Mouse (Mus musculus) midbrain, embryonic 13.5 days (tissue): ENCODE results near the gene Myzap. TPM values are rescaled to one million over a fixed set of nuclear protein-coding genes. Genes with fewer than 3 reads are reported as not detected.
"Not testable (repeated sequence)": the region's sequence is repeated elsewhere in the genome, so short reads cannot be mapped to it uniquely, and the experiment has no call there.

Source experiments
- ATAC-seq: fragments of 200-750 bp; cut with Nextera tagmentation; 2 replicates; pipeline ENCODE4 v1.8.0; 2017; ENCODE audit warnings: mild to moderate bottlenecking, moderate TSS enrichment, moderate library complexity
- H3K27ac ChIP-seq: fragments of 300-500 bp; sonication (generic); 2 replicates; pipeline ENCODE4 v1.5.1; 2015; ENCODE audit warnings: inconsistent platforms, mild to moderate bottlenecking, moderate library complexity
- H3K27me3 ChIP-seq: fragments of 300-500 bp; sonication (generic); 2 replicates; pipeline ENCODE4 v1.6.1; 2015; ENCODE audit warnings: mild to moderate bottlenecking, inconsistent platforms
- H3K36me3 ChIP-seq: fragments of 300-500 bp; sonication (generic); 2 replicates; pipeline ENCODE4 v1.6.1; 2015; ENCODE audit warnings: mild to moderate bottlenecking, inconsistent platforms
- H3K4me1 ChIP-seq: fragments of 300-500 bp; sonication (generic); replicated peaks from 2 replicates; pipeline ENCODE4 v1.6.1; 2015; ENCODE audit warnings: inconsistent platforms
- H3K4me2 ChIP-seq: fragments of 300-500 bp; sonication (generic); replicated peaks from 2 replicates; pipeline ENCODE4 v1.6.1; 2015; ENCODE audit warnings: moderate library complexity, mild to moderate bottlenecking, inconsistent platforms
- H3K4me3 ChIP-seq: fragments of 300-500 bp; sonication (generic); replicated peaks from 2 replicates; pipeline ENCODE4 v1.5.1; 2015; ENCODE audit warnings: mild to moderate bottlenecking, inconsistent platforms
- H3K9ac ChIP-seq: fragments of 300-500 bp; sonication (generic); replicated peaks from 2 replicates; pipeline ENCODE4 v1.6.1; 2015; ENCODE audit warnings: mild to moderate bottlenecking, inconsistent platforms
- H3K9me3 ChIP-seq: fragments of 300-500 bp; sonication (generic); 2 replicates; pipeline ENCODE4 v1.6.1; 2016; ENCODE audit warnings: mild to moderate bottlenecking, inconsistent platforms
- WGBS: fragments of 180-500 bp; shearing (Covaris S2); methylation state at CpG from one replicate; pipeline ENCODE4 v1.1.7; 2015; 5-methylcytosine and 5-hydroxymethylcytosine counted together
- polyA plus RNA-seq: library from polyadenylated mRNA; unstranded; fragments of >200 nt; fragmentation: Nextera tagmentation; extraction: Ambion mirVana; gene quantifications from 2 replicates; pipeline ENCODE4 v1.2.1, GENCODE M21; 2015

Myzap gene
- polyA plus RNA-seq, 1 experiment from 2014 or later: 2.4 TPM

GRCm38 (mm10) chr9:71621968-71622367 lies 29.8 kb upstream of the Myzap start:
- H3K9me3 ChIP-seq: no peaks in the 10 kb centered on the region
- H3K36me3 ChIP-seq: no peaks in the 10 kb centered on the region
- WGBS: 90% methylated on average over 4 of the region's 4 CpGs
- no peak for ATAC-seq
- H3K4me2 ChIP-seq: no peak overlapping the region
- H3K4me1 ChIP-seq: no peaks in the 10 kb centered on the region
- H3K27ac ChIP-seq: no peak overlapping the region
- H3K4me3 ChIP-seq: no peak overlapping the region
- H3K9ac ChIP-seq: no peak overlapping the region
- H3K27me3 ChIP-seq: no peaks in the 10 kb centered on the region

GRCm38 (mm10) chr9:71620116-71620515 lies 28.0 kb upstream of the Myzap start:
- not testable (repeated sequence) for H3K27me3 ChIP-seq, H3K27ac ChIP-seq, H3K4me1 ChIP-seq, H3K4me2 ChIP-seq, H3K9me3 ChIP-seq, H3K36me3 ChIP-seq, ATAC-seq, H3K4me3 ChIP-seq, H3K9ac ChIP-seq
- WGBS: 80% methylated on average over 5 of the region's 5 CpGs

GRCm38 (mm10) chr9:71617363-71617762 lies 25.2 kb upstream of the Myzap start:
- no peak overlapping the region for H3K9ac ChIP-seq
- no peak overlapping the region for H3K4me3 ChIP-seq
- no peaks in the 10 kb centered on the region for H3K36me3 ChIP-seq
- WGBS: 61% methylated on average over 8 of the region's 8 CpGs
- H3K4me2 ChIP-seq: no peak overlapping the region
- no peaks in the 10 kb centered on the region for H3K27me3 ChIP-seq
- no peaks in the 10 kb centered on the region for H3K9me3 ChIP-seq
- no peak overlapping the region for H3K27ac ChIP-seq
- H3K4me1 ChIP-seq: no peaks in the 10 kb centered on the region
- ATAC-seq: no peak

- Histone ChIP-seq H3K4me2 (no peak overlapping the region), H3K27ac (no peak overlapping the region), H3K9ac (no peak overlapping the region), H3K27me3 (no peaks in the 10 kb centered on the region), H3K4me3 (no peak overlapping the region), H3K4me1 (no peaks in the 10 kb centered on the region), H3K9me3 (no peaks in the 10 kb centered on the region), H3K36me3 (no peaks in the 10 kb centered on the region)
- WGBS: 8% methylated on average over 3 of the region's 3 CpGs
- ATAC-seq: no peak
Observed at GRCm38 (mm10) chr9:71616185-71616584, 24.0 kb upstream of the Myzap start.

GRCm38 (mm10) chr9:71614643-71615042 lies 22.5 kb upstream of the Myzap start:
- H3K36me3 ChIP-seq: no peaks in the 10 kb centered on the region
- no peaks in the 10 kb centered on the region for H3K4me1 ChIP-seq
- no peak for ATAC-seq
- no peak overlapping the region for H3K27ac ChIP-seq
- H3K9me3 ChIP-seq: no peaks in the 10 kb centered on the region
- no peaks in the 10 kb centered on the region for H3K27me3 ChIP-seq
- H3K4me2 ChIP-seq: no peak overlapping the region
- H3K9ac ChIP-seq: no peak overlapping the region
- WGBS: 39% methylated on average over 2 of the region's 2 CpGs
- no peak overlapping the region for H3K4me3 ChIP-seq

- Histone ChIP-seq H3K27ac (no peak overlapping the region), H3K9me3 (no peaks in the 10 kb centered on the region), H3K4me2 (no peak overlapping the region), H3K36me3 (no peaks in the 10 kb centered on the region), H3K4me3 (no peak overlapping the region), H3K4me1 (no peaks in the 10 kb centered on the region), H3K9ac (no peak overlapping the region), H3K27me3 (no peaks in the 10 kb centered on the region)
- no peak for ATAC-seq
- WGBS: 79% methylated on average over 6 of the region's 6 CpGs
Observed at GRCm38 (mm10) chr9:71612981-71613380, 20.8 kb upstream of the Myzap start.

- Histone ChIP-seq H3K9ac (no peak overlapping the region), H3K9me3 (no peaks in the 10 kb centered on the region), H3K4me2 (no peak overlapping the region), H3K4me1 (no peaks in the 10 kb centered on the region), H3K36me3 (no peaks in the 10 kb centered on the region), H3K27me3 (no peaks in the 10 kb centered on the region), H3K27ac (no peak overlapping the region), H3K4me3 (no peak overlapping the region)
- WGBS: 82% methylated on average over 4 of the region's 4 CpGs
- ATAC-seq: no peak
Observed at GRCm38 (mm10) chr9:71611876-71612275, 19.7 kb upstream of the Myzap start.

- Histone ChIP-seq H3K4me2 (no peak overlapping the region), H3K9ac (no peak overlapping the region), H3K36me3 (no peaks in the 10 kb centered on the region), H3K9me3 (no peaks in the 10 kb centered on the region), H3K4me3 (no peak overlapping the region), H3K27ac (no peak overlapping the region), H3K4me1 (no peaks in the 10 kb centered on the region), H3K27me3 (no peaks in the 10 kb centered on the region)
- WGBS: 84% methylated on average over 6 of the region's 6 CpGs
- no peak for ATAC-seq
Observed at GRCm38 (mm10) chr9:71609010-71609409, 16.9 kb upstream of the Myzap start.

GRCm38 (mm10) chr9:71606296-71607057 lies 14.3 kb upstream of the Myzap start:
- 76% methylated on average over 13 of the region's 13 CpGs for WGBS
- no peak for ATAC-seq
- no peak overlapping the region for H3K4me2 ChIP-seq
- H3K27me3 ChIP-seq: no peaks in the 10 kb centered on the region
- H3K4me3 ChIP-seq: no peak overlapping the region
- H3K36me3 ChIP-seq: no peaks in the 10 kb centered on the region
- no peak overlapping the region for H3K9ac ChIP-seq
- H3K27ac ChIP-seq: no peak overlapping the region
- no peaks in the 10 kb centered on the region for H3K4me1 ChIP-seq
- H3K9me3 ChIP-seq: no peaks in the 10 kb centered on the region

GRCm38 (mm10) chr9:71604914-71605635 lies 12.9 kb upstream of the Myzap start:
- Histone ChIP-seq H3K27ac (peak overlapping the region; percentile 35; the same call in 1 of the 2 replicates), H3K27me3 (no peaks in the 10 kb centered on the region), H3K9me3 (no peaks in the 10 kb centered on the region), H3K36me3 (no peaks in the 10 kb centered on the region), H3K4me1 (no peaks in the 10 kb centered on the region), H3K4me3 (no peak overlapping the region), H3K9ac (no peak overlapping the region), H3K4me2 (no peak overlapping the region)
- ATAC-seq: no peak
- WGBS: 40% methylated on average over 6 of the region's 6 CpGs

- no peaks in the 10 kb centered on the region for H3K27me3 ChIP-seq
- no peaks in the 10 kb centered on the region for H3K9me3 ChIP-seq
- H3K36me3 ChIP-seq: no peaks in the 10 kb centered on the region
- H3K4me1 ChIP-seq: no peaks in the 10 kb centered on the region
- H3K4me2 ChIP-seq: no peak overlapping the region
- no peak overlapping the region for H3K4me3 ChIP-seq
- 87% methylated on average over 7 of the region's 7 CpGs for WGBS
- no peak overlapping the region for H3K9ac ChIP-seq
- no peak overlapping the region for H3K27ac ChIP-seq
- no peak for ATAC-seq
Observed at GRCm38 (mm10) chr9:71599861-71600260, 7.7 kb upstream of the Myzap start.

- no peaks in the 10 kb centered on the region for H3K9me3 ChIP-seq
- H3K4me3 ChIP-seq: no peak overlapping the region
- no peaks in the 10 kb centered on the region for H3K36me3 ChIP-seq
- H3K27ac ChIP-seq: no peak overlapping the region
- peaks cover 9% of the 10 kb centered on the region for H3K4me1 ChIP-seq
- 78% methylated on average over 6 of the region's 6 CpGs for WGBS
- no peak overlapping the region for H3K4me2 ChIP-seq
- H3K27me3 ChIP-seq: peaks cover 10% of the 10 kb centered on the region; the same call in 1 of the 2 replicates
- H3K9ac ChIP-seq: no peak overlapping the region
- no peak for ATAC-seq
Observed at GRCm38 (mm10) chr9:71596888-71597287, 4.7 kb upstream of the Myzap start.
